Mouse (Mus musculus): ENCODE measurements around the gene Vmn2r11.
"Not testable (repeated sequence)": the region's sequence is repeated elsewhere in the genome, so short reads cannot be mapped to it uniquely, and the experiment has no call there.

The Vmn2r11 gene

DNA sequence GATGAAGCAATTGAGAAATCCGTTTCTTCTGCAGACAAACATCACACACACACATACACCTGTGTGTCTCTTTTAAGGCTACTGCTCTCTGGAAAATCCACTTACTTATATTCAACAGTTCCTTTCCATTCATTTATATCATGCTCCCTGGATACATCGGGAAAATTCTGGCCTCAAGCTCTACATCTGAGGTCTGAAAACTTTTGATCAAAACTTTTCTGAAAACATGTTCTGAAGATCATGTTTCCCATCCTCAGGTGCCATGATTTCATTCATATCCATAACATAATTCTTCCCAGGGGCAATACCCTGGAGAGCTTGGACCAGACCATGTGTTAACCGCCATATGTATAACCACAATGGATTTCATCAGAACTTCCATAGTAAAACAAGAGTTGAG, at the start of gene Vmn2r11:
TSS of gene Vmn2r11 (minus strand) at position 101 of the 400 bp plus-strand sequence.
- H3K36me3 ChIP-seq (ENCODE audit: control insufficient read depth, insufficient read depth, low read length, poor library complexity, severe bottlenecking); H3K27me3 ChIP-seq (ENCODE audit: control insufficient read depth, insufficient read depth, low read length, poor library complexity, severe bottlenecking); DNase-seq (ENCODE audit: low read depth, low spot score): not testable (repeated sequence)

- DNase-seq (ENCODE audit: low read depth, low spot score); H3K27me3 ChIP-seq (ENCODE audit: control insufficient read depth, insufficient read depth, low read length, poor library complexity, severe bottlenecking); H3K36me3 ChIP-seq (ENCODE audit: control insufficient read depth, insufficient read depth, low read length, poor library complexity, severe bottlenecking): not testable (repeated sequence)
These were observed 38.5 kb upstream of the Vmn2r11 start, which contains the start of gene Vmn2r12 for GRCm38 (mm10) chr5:109097850-109098249. Vmn2r12 (minus strand) TSS chr5:109097950.

DNA sequence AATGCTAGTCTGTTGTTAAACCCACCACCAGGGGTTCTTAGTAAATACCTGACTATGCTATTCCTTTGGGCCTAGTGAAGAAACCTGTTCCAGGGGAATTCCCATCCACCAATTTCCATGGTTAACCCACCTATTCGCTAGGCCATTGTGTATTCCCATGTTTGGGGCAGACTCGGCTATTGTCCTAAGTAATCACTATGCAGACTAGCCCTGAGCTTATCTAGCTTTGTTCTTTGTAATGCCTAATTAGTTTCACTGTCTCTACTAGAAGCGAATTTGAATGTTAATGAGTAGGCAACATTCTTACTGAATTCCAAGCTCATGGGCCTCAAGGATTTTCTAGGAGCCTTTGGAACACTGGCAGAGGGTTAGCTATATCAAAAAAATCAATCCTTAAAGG, 37.1 kb upstream of the Vmn2r11 start:
- H3K36me3 ChIP-seq (ENCODE audit: control insufficient read depth, insufficient read depth, low read length, poor library complexity, severe bottlenecking); DNase-seq (ENCODE audit: low read depth, low spot score); H3K27me3 ChIP-seq (ENCODE audit: control insufficient read depth, insufficient read depth, low read length, poor library complexity, severe bottlenecking): not testable (repeated sequence)

- not testable (repeated sequence) for H3K27me3 ChIP-seq (ENCODE audit: control insufficient read depth, insufficient read depth, low read length, poor library complexity, severe bottlenecking); H3K36me3 ChIP-seq (ENCODE audit: control insufficient read depth, insufficient read depth, low read length, poor library complexity, severe bottlenecking); DNase-seq (ENCODE audit: low read depth, low spot score)
These were observed 12.6 kb upstream of the Vmn2r11 start for GRCm38 (mm10) chr5:109072016-109072415.

- no peaks in the 10 kb centered on the region for H3K27me3 ChIP-seq (ENCODE audit: control insufficient read depth, insufficient read depth, low read length, poor library complexity, severe bottlenecking)
- H3K36me3 ChIP-seq (ENCODE audit: control insufficient read depth, insufficient read depth, low read length, poor library complexity, severe bottlenecking): no peaks in the 10 kb centered on the region
These were observed 4.1 kb downstream of the Vmn2r11 start for GRCm38 (mm10) chr5:109055286-109055685.

DNA sequence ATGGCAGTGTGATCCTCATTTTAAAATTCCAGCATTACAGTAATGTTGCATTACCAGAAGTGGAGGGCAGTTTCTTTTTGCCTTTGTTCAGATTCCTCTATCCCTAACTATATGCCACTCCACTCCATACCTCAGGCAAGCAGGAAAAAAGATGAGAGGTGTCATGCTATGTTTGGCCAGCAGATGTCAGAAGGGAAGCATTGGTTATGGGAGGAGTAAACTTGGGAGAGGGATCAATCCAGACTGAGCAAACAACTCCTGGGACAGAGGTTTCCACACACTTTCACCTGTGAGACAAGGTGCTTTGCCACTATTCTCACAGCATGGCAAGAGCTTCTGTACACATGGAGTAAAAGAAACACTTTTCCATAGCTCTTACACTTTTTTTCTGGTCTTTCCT, 26.8 kb downstream of the Vmn2r11 start:
- DNase-seq (ENCODE audit: low read depth, low spot score): no peak
- no peaks in the 10 kb centered on the region for H3K27me3 ChIP-seq (ENCODE audit: control insufficient read depth, insufficient read depth, low read length, poor library complexity, severe bottlenecking)
- H3K36me3 ChIP-seq (ENCODE audit: control insufficient read depth, insufficient read depth, low read length, poor library complexity, severe bottlenecking): no peaks in the 10 kb centered on the region

More at GRCm38 (mm10) chr5:109055286-109055685, 4.1 kb downstream of the Vmn2r11 start:
- DNase-seq (ENCODE audit: low read depth, low spot score): no peak

- DNase-seq (ENCODE audit: low read depth, low spot score); H3K27me3 ChIP-seq (ENCODE audit: control insufficient read depth, insufficient read depth, low read length, poor library complexity, severe bottlenecking); H3K36me3 ChIP-seq (ENCODE audit: control insufficient read depth, insufficient read depth, low read length, poor library complexity, severe bottlenecking): not testable (repeated sequence)
These were observed 52.9 kb downstream of the Vmn2r11 start, which contains the start of gene Vmn2r10 for GRCm38 (mm10) chr5:109006427-109006826. Vmn2r10 (minus strand) TSS chr5:109006527.

All from splenic B cell, adult 2 months (primary cell).